Mouse (Mus musculus) CH12.LX (cell line): ENCODE measurements at regions not wholly inside any gene's neighbourhood (a gene's known extent, or its start where the extent isn't known, plus 50 kb on each side); places are given as distances from the start of the nearest gene placed in this dataset.

Source experiments
- DNase-seq: peaks from one replicate; pipeline ENCODE4 v3.0.0-alpha.2; 2013; ENCODE audit errors: extremely low read depth
- H3K27ac ChIP-seq: 2 replicates; pipeline ENCODE4 v1.5.1; 2012; ENCODE audit warnings: low read depth, mild to moderate bottlenecking, control low read depth, moderate library complexity; ENCODE audit not compliant: insufficient read depth
- H3K27me3 ChIP-seq: replicated peaks from 2 replicates; pipeline ENCODE3; 2012; ENCODE audit warnings: inconsistent platforms
- H3K36me3 ChIP-seq, 2 experiments: replicated peaks in 1 of 2; 2 replicates each; pipeline versions ENCODE3 to v1.6.1; 2012; ENCODE audit warnings: inconsistent platforms in 1 of 2, low read length in 1 of 2, mild to moderate bottlenecking in 1 of 2, mixed read lengths in 1 of 2, moderate library complexity in 1 of 2; ENCODE audit not compliant: control insufficient read depth in 1 of 2, insufficient read depth in 1 of 2
- H3K4me1 ChIP-seq, 2 experiments: 2 replicates each; pipeline ENCODE4 v1.6.1; 2012; ENCODE audit warnings: inconsistent platforms in 1 of 2, moderate library complexity in 1 of 2; ENCODE audit not compliant: insufficient read depth in 2 of 2, control insufficient read depth in 1 of 2
- H3K4me2 ChIP-seq: 2 replicates; pipeline ENCODE4 v1.6.1; 2012; ENCODE audit warnings: low read depth, mild to moderate bottlenecking, control low read depth; ENCODE audit not compliant: poor library complexity, insufficient read depth, severe bottlenecking
- H3K4me3 ChIP-seq, 3 experiments: fragments of 150-350 bp in 1 of 3; sonication (generic) in 1 of 3; replicated peaks in 1 of 3; 2 replicates each; pipeline versions ENCODE3 to v1.5.1; 2011 to 2012; ENCODE audit warnings: low read depth in 2 of 3, low read length in 2 of 3, mild to moderate bottlenecking in 2 of 3, moderate library complexity in 2 of 3, control low read depth in 1 of 3, improper control_type of control experiment in 1 of 3, inconsistent platforms in 1 of 3, mixed read lengths in 1 of 3; ENCODE audit not compliant: poor library complexity in 1 of 3
- H3K79me2 ChIP-seq: replicated peaks from 2 replicates; pipeline ENCODE4 v1.6.1; 2012; ENCODE audit warnings: mild to moderate bottlenecking, moderate library complexity; ENCODE audit not compliant: control insufficient read depth, poor library complexity, insufficient read depth, severe bottlenecking; ENCODE audit errors: extremely low read depth
- H3K9ac ChIP-seq: 2 replicates; pipeline ENCODE4 v1.6.1; 2012; ENCODE audit warnings: low read depth, mild to moderate bottlenecking, control low read depth, moderate library complexity; ENCODE audit not compliant: insufficient read depth
- H3K9me3 ChIP-seq: replicated peaks from 2 replicates; pipeline ENCODE3; 2012; ENCODE audit warnings: low read length, inconsistent platforms, mixed read lengths
- BHLHE40 ChIP-seq: IDR thresholded peaks from 2 replicates; pipeline ENCODE4 v1.6.1; 2011; ENCODE audit warnings: mild to moderate bottlenecking, low read depth, low read length, improper control_type of control experiment
- CHD1 ChIP-seq: IDR thresholded peaks from 2 replicates; pipeline ENCODE4 v1.6.1; 2012; ENCODE audit warnings: low read depth, low read length, improper control_type of control experiment, inconsistent platforms
- CTCF ChIP-seq, 2 experiments: IDR thresholded peaks in 1 of 2; conservative IDR thresholded peaks in 1 of 2; 2 replicates each; pipeline ENCODE4 v1.5.1; 2011 to 2012; ENCODE audit warnings: low read depth in 2 of 2, low read length in 2 of 2, improper control_type of control experiment in 1 of 2, inconsistent platforms in 1 of 2, mild to moderate bottlenecking in 1 of 2, moderate library complexity in 1 of 2
- E2F4 ChIP-seq: IDR thresholded peaks from 2 replicates; pipeline ENCODE4 v1.6.1; 2011; ENCODE audit warnings: low read depth, low read length, improper control_type of control experiment; ENCODE audit not compliant: insufficient replicate concordance
- ELF1 ChIP-seq: IDR thresholded peaks from 2 replicates; pipeline ENCODE4 v1.6.1; 2014; ENCODE audit warnings: low read depth, mild to moderate bottlenecking, inconsistent platforms, low read length, improper control_type of control experiment
- EP300 ChIP-seq: IDR thresholded peaks from 2 replicates; pipeline ENCODE4 v1.6.1; 2011; ENCODE audit warnings: low read length, improper control_type of control experiment
- GABPA ChIP-seq: IDR thresholded peaks from 2 replicates; pipeline ENCODE4 v1.6.1; 2012; ENCODE audit warnings: low read depth, low read length, improper control_type of control experiment, inconsistent platforms; ENCODE audit not compliant: insufficient replicate concordance
- HCFC1 ChIP-seq: IDR thresholded peaks from 2 replicates; pipeline ENCODE4 v1.6.1; 2012; ENCODE audit warnings: low read depth, mild to moderate bottlenecking, inconsistent platforms, low read length, improper control_type of control experiment
- JUN ChIP-seq: IDR thresholded peaks from 2 replicates; pipeline ENCODE4 v1.6.1; 2011; ENCODE audit warnings: low read depth, mild to moderate bottlenecking, low read length, improper control_type of control experiment, moderate library complexity; ENCODE audit not compliant: insufficient read depth
- KAT2A ChIP-seq: IDR thresholded peaks from 2 replicates; pipeline ENCODE4 v1.6.1; 2012; ENCODE audit warnings: low read length, improper control_type of control experiment, inconsistent platforms; ENCODE audit not compliant: insufficient replicate concordance
- MAFK ChIP-seq: IDR thresholded peaks from 2 replicates; pipeline ENCODE4 v1.6.1; 2011; ENCODE audit warnings: low read length, improper control_type of control experiment; ENCODE audit not compliant: insufficient replicate concordance
- MAX ChIP-seq: IDR thresholded peaks from 2 replicates; pipeline ENCODE4 v1.6.1; 2011; ENCODE audit warnings: low read length, improper control_type of control experiment
- MEF2A ChIP-seq: IDR thresholded peaks from 2 replicates; pipeline ENCODE4 v1.6.1; 2014; ENCODE audit warnings: low read depth, mild to moderate bottlenecking, inconsistent platforms, low read length, improper control_type of control experiment, borderline replicate concordance
- MXI1 ChIP-seq: IDR thresholded peaks from 2 replicates; pipeline ENCODE4 v1.6.1; 2011; ENCODE audit warnings: mild to moderate bottlenecking, low read depth, low read length, improper control_type of control experiment
- MYC ChIP-seq: IDR thresholded peaks from 2 replicates; pipeline ENCODE4 v1.6.1; 2011; ENCODE audit warnings: low read depth, mild to moderate bottlenecking, improper control_type of control experiment, low read length
- NELFE ChIP-seq: IDR thresholded peaks from 2 replicates; pipeline ENCODE4 v1.6.1; 2011; ENCODE audit warnings: low read depth, low read length, improper control_type of control experiment
- PAX5 ChIP-seq: IDR thresholded peaks from 2 replicates; pipeline ENCODE4 v1.6.1; 2012; ENCODE audit warnings: low read length, inconsistent platforms, mixed read lengths
- POLR2A ChIP-seq: IDR thresholded peaks from 2 replicates; pipeline ENCODE4 v1.6.1; 2011; ENCODE audit warnings: low read depth, mild to moderate bottlenecking, improper control_type of control experiment, low read length
- POLR2AphosphoS2 ChIP-seq: IDR thresholded peaks from 2 replicates; pipeline ENCODE4 v1.6.1; 2011; ENCODE audit warnings: low read depth, low read length, improper control_type of control experiment
- RAD21 ChIP-seq: IDR thresholded peaks from 2 replicates; pipeline ENCODE4 v1.6.1; 2011; ENCODE audit warnings: low read depth, mild to moderate bottlenecking, low read length, improper control_type of control experiment, moderate library complexity
- SIN3A ChIP-seq: IDR thresholded peaks from 2 replicates; pipeline ENCODE4 v1.6.1; 2012; ENCODE audit warnings: low read length, improper control_type of control experiment, inconsistent platforms
- SMC3 ChIP-seq: IDR thresholded peaks from 2 replicates; pipeline ENCODE4 v1.6.1; 2011; ENCODE audit warnings: low read depth, low read length, improper control_type of control experiment
- TCF12 ChIP-seq: IDR thresholded peaks from 2 replicates; pipeline ENCODE4 v1.6.1; 2014; ENCODE audit warnings: low read depth, mild to moderate bottlenecking, inconsistent platforms, low read length, improper control_type of control experiment
- ZC3H11A ChIP-seq: IDR thresholded peaks from 2 replicates; pipeline ENCODE4 v1.6.1; 2012; ENCODE audit warnings: low read depth, mild to moderate bottlenecking, inconsistent platforms, low read length, improper control_type of control experiment
- ZKSCAN1 ChIP-seq: IDR thresholded peaks from 2 replicates; pipeline ENCODE4 v1.6.1; 2012; ENCODE audit warnings: low read depth, inconsistent platforms, low read length, improper control_type of control experiment, borderline replicate concordance
- ZMIZ1 ChIP-seq: IDR thresholded peaks from 2 replicates; pipeline ENCODE4 v1.6.1; 2012; ENCODE audit warnings: low read depth, mild to moderate bottlenecking, inconsistent platforms, low read length, improper control_type of control experiment
- ZNF384 ChIP-seq: IDR thresholded peaks from 2 replicates; pipeline ENCODE4 v1.6.1; 2012; ENCODE audit warnings: low read depth, low read length, improper control_type of control experiment, inconsistent platforms
- dilution Hi-C: fragments of 300-500 bp; cut with MboI; formaldehyde crosslinking; loops from 2 replicates; pipeline ENCODE4 v1.14.3; 2020; ENCODE audit warnings: low sequenced_read_pairs; ENCODE audit not compliant: extremely low pct_unique_long_range_greater_than_20kb, extremely low pct_ligation_motif_present
- in situ Hi-C: fragments of 300-500 bp; cut with MboI; formaldehyde crosslinking; loops from 3 replicates; pipeline ENCODE4 v1.14.3; 2019; ENCODE audit warnings: low sequenced_read_pairs, low pct_ligation_motif_present, low pct_unique_long_range_greater_than_20kb, mixed read lengths

GRCm38 (mm10) chr14:100752746-100753145 is 447.4 kb downstream of the Prr30 start:
- Histone ChIP-seq H3K9me3 (no peaks in the 10 kb centered on the region), H3K4me3 (no peak overlapping the region), H3K4me1 (peaks cover 0 to 17% of the 10 kb centered on the region in 2 experiments; a peak in 3 of 4 replicates), H3K27me3 (no peaks in the 10 kb centered on the region), H3K79me2 (no peaks in the 10 kb centered on the region), H3K4me2 (no peak overlapping the region), H3K36me3 (no peaks in the 10 kb centered on the region), H3K9ac (no peak overlapping the region), H3K27ac (no peak overlapping the region)
- in situ Hi-C loops (loop anchor here (25.0 kb wide), 1 partner anchor 815 kb away; no protein-coding TSS in a partner anchor), dilution Hi-C loops (no loop called here)
- TF ChIP-seq CTCF (conservative IDR thresholded peaks at IDR 0.05 in 1 of 2, IDR thresholded peaks at IDR 0.05 in 1 of 2; ENCODE audit: low read depth in 2 of 2, low read length in 2 of 2), result no peak
- TF ChIP-seq MYC, result no peak
- no peak for TF ChIP-seq MAX
- DNase-seq, result no peak

- peak; percentile 72 for DNase-seq
- no peaks in the 10 kb centered on the region for H3K9me3 ChIP-seq
- TF ChIP-seq HCFC1 (no peak), BHLHE40 (no peak), MAX (no peak), SMC3 (no peak), CTCF (conservative IDR thresholded peaks at IDR 0.05 in 1 of 2, IDR thresholded peaks at IDR 0.05 in 1 of 2; ENCODE audit: low read depth in 2 of 2, low read length in 2 of 2) (no peak), CHD1 (no peak), E2F4 (no peak), ELF1 (no peak), TCF12 (0 out of 2 replicates have a peak, but pooled peaks have one; percentile 20), MXI1 (no peak), POLR2A (peak; percentile 38; the same call in 1 of the 2 replicates), POLR2AphosphoS2 (no peak), ZC3H11A (no peak), PAX5 (no peak), NELFE (no peak), MAFK (no peak), JUN (no peak), MEF2A (peak; percentile 84), KAT2A (no peak), GABPA (no peak), ZMIZ1 (no peak), SIN3A (no peak), ZKSCAN1 (no peak), EP300 (no peak), RAD21 (no peak), ZNF384 (no peak)
- TF ChIP-seq, all 38 proteins: peak for 3
- dilution Hi-C loops, result no loop called here
- Histone ChIP-seq H3K27me3 (no peaks in the 10 kb centered on the region), H3K36me3 (no peaks in the 10 kb centered on the region), H3K4me3 (peak overlapping the region; percentile 38 to 55 (median 53)), H3K9ac (peak overlapping the region; percentile 52), H3K4me1 (peaks cover 0 to 17% of the 10 kb centered on the region in 2 experiments; a peak in 3 of 4 replicates), H3K4me2 (peak overlapping the region; percentile 62), H3K27ac (no peak overlapping the region), H3K79me2 (no peaks in the 10 kb centered on the region)
- in situ Hi-C loops, result loop anchor here (25.0 kb wide), 1 partner anchor 813 kb away; no protein-coding TSS in a partner anchor
Measured at GRCm38 (mm10) chr14:100749737-100750541, 450.2 kb downstream of the Prr30 start.
